Mouse (Mus musculus) gastrocnemius, postnatal 10 days (tissue): ENCODE results near the gene Csf1. TPM values are rescaled to one million over a fixed set of nuclear protein-coding genes. Genes with fewer than 3 reads are reported as not detected.
A peak's percentile ranks its signal among the peaks of the same experiment; 100 is the strongest.
"Not testable (repeated sequence)": the region's sequence is repeated elsewhere in the genome, so short reads cannot be mapped to it uniquely, and the experiment has no call there.

ENCODE experiments used
- DNase-seq: peaks from one replicate; pipeline ENCODE4 v3.0.0; 2021; ENCODE audit warnings: mixed read lengths
- total RNA-seq, 2 experiments: library from RNA; stranded (reverse); gene quantifications; 2 replicates each; pipeline ENCODE4 v1.2.3; 2021

Csf1 gene
- total RNA-seq, 2 experiments from 2014 or later: 14.2 to 21.4 TPM

DNA sequence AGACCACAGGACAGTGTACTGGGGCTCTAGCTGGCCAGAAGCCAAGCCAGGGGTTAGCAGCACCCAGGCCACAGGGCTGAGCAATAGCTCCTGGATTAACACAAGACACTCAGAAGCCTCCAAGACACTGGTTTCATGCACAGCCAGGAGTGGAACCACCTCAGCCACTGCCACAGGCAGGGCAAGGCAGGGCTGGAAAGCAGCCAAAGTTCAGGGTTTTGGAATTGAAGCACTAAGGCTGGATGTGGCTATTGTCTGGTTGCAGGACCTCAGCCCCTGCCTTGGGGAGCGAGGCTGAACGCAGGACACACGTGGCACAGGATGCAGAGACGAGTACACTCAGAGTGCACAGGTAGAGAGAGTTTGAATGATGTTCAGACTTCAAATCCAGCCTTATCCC, 10.8 kb downstream of the Csf1 start:
- no peak for DNase-seq

DNA sequence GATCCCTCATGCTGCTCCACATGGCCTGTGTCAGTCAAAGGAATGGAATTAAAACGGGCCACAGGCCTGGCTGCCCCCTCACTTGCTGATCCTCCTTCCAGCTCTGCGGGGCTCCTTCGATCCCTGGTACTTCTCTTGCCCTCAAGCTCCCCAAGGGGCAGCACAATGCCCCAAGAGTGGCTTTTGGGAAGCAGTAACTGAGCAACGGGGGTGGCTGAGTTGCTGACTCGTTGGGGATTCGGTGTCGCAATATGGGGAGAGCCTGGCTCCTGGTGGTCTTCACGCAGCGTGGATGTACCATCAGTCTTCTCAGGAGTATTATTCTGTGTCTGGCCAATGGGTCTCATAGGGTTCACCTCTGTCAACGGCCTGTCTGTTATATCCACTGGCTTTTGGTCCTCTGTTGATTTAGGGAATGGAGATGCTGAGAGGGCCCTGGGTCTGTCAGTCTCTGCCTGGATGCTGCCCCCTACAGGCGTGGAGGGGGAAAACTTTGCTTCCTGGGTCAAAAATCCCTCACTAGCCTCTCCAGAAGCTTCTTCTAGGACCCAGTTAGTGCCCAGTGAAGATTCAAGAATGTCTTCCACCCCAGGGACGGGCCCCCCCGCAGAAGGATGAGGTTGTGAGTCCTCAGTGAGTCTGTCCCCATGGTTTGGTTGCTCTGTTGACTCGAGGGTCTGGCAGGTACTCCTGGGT, 11.9 kb downstream of the Csf1 start:
- DNase-seq: no peak

DNA sequence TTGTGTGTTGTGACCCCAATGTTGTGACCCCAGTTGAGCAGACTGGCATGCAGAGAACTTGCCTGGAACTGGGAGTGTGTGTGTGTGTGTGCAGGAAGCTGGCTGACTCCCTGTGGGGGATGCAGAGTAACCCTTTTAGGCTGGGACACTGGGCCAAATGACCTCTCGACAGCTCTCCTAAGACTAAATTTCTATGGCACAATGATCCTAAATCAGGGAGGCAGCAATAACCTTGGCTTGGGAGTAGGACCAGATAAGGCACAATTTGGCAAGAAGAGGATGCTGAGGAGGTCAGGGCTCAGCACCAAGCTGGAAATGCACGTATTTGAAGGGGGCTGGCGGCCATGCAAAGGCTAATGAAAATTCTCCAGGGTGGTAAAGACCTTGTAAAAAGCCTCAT, 14.2 kb downstream of the Csf1 start:
- DNase-seq: no peak

DNA sequence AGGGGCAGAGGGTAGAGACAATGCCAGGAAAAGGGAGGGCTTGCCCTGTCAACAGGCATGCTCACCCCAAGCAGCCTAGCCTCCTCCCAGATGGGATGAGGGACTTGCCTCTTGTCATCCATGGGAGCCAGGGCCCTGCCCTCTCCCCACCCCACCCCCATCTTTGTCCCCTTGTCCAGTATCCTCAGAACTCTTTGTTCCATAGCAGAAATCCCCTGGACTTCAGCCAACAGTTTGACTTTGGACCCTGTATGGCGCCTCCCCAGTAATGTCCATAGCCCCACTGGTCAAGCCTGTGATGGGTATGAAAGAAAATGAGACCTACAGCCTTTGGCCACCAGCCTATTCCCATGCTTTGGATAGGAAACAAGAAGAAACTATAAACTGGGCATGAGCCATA, 16.6 kb downstream of the Csf1 start:
- no peak for DNase-seq

DNA sequence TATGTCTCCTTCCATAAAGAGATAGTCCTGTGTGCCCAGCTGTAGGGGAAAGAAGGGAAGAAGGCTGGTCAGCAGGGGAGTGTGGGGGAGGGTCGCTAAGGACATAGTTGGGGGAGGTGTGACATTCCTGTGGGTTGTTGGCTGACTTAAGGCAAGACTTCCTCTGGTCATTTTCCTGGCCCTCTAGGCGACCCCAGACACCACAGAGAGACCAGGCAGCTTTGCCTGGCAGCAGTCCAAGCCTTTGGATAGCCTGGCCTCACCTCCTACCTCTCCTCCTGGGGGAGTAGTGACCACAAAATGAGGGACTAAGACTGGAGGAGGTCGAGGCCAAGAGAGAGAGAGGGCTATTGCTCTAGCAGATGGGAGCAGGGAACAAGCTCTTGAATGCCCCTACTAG, 17.2 kb downstream of the Csf1 start:
- no peak for DNase-seq

DNA sequence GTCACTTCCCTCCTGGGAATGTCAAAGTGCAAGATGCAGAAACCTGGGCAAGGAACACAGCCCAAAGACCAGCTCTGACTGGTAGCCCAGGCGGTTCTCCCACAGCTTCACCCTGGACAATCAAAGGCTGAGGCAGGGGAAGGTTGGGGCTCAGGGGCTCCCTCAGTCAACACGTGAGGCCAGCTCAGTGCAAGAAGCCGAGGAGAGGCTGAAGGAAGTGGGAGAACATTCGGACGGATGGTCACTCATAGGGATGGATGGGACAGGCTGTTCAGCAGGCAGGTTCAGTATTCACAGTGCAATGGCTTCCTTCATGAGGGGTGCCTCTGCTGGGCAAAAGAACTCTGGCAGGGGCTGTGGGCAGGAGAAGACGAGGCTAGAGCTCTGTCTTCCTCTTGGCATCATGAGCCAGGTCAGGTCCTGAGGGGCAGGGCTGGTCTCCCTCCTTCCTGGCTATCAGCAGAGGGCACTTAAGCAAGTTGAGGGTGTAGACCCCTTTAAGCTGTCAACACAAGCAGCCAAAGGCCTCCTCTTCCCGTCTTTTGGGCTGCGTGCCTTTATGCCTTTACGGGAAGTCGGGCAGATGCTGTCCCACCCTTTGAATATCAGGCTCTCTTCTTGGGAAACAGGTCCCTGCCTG, 18.1 kb downstream of the Csf1 start:
- DNase-seq: no peak

DNA sequence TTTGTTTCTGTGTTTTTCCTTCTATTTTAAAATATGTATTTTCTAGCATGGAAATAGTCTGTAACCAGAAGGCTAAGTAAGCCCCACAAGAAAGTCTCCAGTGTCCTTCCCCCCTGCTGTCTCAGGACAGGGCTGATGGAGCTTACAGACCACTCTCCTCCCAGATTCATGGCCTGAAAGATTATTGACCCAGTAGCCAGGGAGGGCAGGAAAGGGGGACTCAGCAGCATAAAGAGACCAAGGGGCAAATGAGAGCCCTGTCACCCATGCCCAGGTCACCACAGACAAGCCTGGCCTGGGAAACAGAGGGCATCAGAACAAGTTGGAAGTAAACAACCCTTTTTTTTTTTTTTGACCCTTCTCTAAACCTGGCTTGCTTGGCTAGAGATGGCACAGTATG, 18.9 kb downstream of the Csf1 start:
- DNase-seq: no peak

DNA sequence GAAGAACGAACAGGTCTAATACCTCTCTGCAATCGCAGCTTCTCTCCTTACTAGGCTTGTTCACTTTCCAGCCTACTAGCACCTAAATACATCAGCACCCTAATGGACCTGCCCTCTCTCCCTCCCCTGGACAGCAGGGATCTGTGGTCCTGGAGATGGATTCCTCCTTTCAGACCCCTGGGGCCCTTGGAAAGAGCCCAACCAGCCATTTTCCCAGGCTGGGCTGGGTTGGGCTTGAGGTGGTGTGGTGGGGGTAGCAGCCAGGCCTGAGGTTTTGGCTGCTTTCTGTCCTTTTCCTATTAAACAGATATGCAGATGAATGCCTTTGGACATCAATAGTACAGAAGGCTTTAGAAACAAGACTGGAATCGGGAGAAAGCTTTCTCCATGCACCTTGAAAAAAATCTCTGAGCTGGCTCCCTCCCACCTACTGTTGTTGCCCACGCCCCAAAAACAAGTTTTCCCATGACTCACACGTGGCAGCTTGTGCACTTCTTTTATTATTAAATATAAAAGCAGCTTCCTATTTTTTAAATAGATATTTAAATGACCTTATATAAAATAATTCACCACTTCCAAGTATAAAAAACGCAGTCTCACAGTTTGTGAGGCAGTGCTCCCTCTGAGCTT, 19.6 kb downstream of the Csf1 start:
- peak; percentile 85 for DNase-seq

DNA sequence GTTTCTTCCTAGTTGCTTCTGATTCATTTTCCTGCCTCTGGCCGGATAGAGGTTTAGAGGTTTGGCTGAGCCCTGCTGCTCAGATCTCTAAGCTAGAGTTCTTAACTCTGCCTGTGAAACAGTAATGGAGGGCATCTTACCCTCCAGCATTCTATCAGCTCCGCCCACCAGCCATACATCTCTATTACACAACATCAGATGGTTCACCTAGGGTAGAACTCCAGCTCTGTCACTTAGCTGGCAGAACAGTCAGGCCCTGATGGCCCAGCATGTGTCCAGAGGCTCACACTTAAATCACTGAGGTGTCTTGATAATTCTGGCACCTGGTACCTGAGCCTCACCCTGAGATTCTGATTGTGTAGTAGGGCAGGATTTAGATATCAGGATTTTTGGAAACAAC, 20.3 kb downstream of the Csf1 start:
- no peak for DNase-seq

DNA sequence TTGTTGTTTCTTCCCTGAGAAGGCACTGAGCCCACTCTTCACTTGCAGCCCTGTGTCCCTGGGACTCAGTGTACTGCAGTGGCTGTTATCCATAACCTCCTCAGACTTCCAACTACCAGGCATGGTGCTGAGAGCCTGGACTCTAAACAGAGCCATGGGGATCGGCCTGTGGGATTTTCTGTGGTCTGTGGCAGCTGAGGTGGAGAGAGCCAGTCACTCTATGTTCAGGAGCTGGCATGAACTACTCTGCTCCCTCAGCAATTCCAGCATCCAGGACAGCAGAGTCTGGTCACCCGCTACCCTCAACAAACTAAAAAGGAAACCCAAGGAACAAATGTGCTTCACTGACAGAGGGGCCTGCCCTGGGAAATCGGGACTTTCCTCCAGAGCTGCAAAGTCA, 20.8 kb downstream of the Csf1 start:
- DNase-seq: no peak

DNA sequence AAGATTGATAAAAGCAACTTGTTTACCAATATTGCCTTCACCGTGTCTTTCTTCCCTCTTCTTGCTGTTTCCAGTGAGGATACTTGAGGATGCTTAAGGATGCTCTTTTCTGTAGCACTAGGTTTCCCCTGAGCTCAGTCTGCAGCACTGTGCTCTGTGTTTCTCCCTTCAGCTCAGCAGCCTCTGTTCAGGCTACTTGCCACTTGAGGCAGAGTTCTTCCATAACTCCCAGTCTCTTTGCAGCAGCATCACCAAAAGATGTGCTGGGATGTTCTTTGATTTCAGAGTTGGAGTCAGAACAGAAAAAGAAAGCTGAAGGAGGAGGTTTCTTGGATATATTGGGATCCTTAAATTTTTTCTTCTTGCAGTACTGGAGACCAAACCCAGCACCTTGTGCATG, 21.6 kb downstream of the Csf1 start:
- DNase-seq: no peak

DNA sequence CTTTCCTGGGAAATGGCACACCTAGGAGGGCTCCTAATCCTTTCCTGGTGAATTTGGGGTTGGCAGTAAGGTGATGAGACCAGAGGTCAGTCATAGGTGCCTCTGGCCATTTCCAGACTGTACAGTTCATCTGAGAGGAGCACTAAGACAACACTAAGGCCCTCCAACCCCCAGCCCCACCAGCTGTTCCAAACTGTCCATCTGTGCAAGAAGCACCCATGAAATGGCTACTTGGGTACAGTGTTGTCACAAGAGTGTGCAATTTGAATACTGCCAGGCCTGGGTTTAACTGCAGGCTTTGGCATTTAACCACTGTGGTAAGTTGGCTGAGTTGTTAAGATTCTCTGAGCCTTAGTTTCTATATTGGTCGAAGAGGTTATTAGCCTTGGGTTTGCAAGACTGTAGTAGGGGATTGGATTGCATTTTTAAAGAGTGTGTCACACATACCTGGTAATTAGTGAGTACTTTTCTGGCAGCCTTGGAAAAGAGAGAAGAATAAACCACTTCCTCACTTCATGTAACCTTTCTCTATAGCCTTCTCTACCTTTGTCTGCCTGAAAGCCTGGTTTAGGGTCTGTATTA, 22.6 kb downstream of the Csf1 start:
- DNase-seq: no peak

DNA sequence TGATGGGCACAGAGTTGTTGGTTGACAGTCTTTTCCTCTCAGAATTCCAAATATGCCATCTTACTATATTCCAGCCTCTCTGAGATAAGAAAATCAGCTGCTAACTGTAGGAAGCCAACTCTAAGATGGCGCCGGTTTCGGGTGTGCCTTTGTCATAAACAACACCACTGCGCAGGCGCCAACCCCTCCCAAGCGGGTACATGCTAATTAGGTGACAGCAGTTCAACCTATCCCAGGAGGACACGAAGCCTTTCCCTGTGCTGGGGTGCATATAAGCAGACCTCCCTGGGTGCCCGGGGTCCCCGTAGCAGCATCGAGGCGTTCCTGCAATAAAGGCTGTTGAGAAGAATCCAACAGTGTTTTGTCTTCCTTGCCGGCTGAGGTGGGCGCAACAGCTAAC, 24.6 kb downstream of the Csf1 start:
- not testable (repeated sequence) for DNase-seq

DNA sequence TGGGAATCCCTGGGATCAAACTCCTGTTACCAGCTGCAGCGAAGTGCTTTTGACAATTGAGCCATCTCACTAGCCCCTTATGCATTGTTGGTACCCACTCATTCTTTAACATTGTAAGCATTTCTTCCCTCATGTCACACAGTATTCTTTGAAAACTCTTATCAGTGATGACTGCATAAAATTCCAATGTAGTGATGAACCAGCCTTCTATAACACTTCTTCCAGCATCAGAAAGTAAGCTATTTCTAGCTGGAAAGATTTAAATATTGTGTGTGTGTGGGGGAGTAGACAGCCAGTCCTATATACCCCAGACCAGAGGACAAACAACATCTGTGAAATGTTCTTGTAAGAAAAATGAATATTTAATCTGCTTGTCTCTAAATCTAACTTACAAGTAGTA, 26.9 kb downstream of the Csf1 start:
- DNase-seq: no peak

DNA sequence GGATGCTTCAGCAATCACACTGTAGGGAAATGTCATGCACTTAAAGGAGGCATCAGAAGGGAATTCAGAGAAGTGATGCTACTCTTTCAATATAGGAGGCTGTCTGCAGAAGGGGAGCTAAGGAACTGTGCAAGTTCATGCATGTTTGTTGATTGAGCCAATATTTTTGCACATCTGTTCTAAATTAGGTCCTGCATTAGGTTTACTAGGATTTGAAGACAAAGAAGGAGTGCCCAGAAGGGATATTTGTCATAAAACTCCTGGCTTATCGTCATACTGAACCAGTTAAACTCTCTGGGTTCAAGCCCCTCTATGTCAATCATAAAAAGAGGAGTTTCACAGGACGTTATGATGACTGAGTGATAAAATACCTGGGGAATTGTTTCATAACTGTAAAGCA, 30.0 kb downstream of the Csf1 start:
- DNase-seq: no peak

DNA sequence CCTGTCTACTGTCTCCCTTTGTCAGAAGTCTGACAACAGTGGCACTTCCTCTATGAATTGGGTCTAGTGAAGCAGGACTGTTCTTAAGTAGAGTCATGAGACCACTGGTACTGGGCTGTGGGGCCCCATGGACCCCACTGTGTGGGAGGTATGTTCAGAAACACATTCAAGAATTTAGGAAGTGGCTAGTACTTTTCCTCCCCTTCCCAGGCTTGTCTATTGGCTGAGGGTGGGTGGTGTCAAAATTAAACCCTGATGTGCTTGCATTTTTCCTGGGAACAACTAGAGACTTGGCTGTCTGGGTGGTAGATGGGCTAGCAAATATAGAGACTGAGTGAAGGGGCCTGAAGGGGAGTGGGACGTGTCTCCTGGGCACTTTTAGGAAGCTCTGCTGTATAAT, 31.8 kb downstream of the Csf1 start:
- DNase-seq: no peak

DNA sequence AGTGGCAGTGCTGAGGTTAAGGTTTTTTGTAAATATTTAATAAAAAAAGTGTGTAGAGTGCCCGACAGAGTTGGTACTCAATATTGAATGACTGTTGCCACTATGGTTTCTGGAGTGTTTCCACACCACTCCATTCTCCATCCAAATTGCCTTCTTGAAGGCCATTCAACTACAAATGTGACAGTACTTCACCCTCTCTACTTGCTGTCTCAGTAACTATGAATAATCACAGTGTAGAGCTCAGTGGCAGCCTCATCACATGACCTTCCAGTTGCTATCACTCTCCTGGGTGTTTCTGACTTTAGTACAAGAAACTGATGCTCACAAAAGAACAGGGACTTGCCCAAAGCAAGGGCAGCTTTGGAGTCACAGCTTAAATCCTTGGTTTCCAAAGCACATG, 44.3 kb downstream of the Csf1 start:
- no peak for DNase-seq

DNA sequence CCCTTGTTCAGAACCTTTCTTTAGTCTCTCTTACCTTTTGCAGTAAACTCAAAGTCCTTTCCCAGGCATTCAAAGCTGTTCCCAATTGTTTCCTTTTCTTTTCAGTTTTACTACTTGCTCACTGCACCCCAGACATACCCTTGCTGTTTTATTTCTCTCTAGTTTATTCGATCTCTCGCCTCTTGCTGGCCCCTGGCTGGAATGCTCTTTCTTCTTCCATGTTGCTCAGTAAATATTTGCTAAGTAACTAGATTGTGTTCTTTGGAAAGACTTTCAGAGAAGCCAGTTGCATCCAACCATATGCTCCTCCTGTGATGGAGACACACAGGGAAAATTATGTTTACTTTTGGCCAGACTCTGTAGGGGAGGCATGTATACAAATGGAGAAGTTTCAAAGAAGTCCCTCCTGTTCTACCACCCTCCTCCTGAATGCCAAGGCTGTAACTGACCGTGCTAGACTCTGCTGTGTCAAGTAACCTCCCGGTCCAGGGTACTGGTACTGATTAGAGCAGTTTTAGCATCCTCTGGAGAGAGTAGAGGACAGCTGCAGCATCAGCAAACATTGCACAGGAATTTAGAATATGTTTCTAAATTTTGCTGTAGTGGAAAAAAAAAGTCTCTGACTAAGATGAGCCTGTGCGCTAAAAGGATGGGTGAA, 45.9 kb downstream of the Csf1 start:
- no peak for DNase-seq

DNA sequence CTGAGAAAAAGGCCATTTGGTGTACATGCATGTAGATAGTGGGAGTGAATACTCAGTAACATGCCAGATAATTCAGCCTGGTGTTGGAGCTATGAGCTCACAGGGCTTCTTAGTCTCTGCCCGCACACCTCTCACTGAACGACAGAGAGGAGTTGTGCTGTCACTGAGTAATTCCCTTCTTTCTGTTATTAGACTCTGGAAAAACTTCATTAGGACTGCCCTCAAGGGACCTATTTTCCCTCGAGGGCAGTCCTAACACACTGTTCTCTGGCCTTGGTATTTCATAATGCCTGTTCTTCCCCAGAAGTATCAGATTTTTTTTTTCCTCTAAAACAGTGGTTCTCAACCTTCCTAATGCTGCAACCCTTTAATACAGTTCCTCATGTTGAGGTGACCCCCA, 48.2 kb downstream of the Csf1 start:
- DNase-seq: no peak

DNA sequence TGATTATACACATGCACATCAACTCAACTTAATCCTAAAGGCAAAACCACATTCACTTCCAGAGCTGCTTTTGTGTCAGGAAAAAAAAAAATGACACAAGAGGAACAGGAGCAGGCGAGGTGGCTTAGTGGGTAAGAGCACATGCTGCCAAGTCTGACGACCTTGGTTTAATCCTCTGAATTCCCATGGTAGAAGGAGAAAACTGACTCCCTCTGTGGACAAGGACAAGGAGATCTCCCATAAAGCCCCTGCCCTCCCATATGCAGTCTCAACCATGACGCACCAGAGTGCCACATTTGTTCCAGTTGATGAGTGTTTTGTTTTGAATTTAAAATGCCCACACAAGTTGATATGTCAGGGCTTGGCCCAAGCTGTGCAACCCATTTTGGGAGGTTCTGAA, 51.1 kb downstream of the Csf1 start:
- DNase-seq: no peak

DNA sequence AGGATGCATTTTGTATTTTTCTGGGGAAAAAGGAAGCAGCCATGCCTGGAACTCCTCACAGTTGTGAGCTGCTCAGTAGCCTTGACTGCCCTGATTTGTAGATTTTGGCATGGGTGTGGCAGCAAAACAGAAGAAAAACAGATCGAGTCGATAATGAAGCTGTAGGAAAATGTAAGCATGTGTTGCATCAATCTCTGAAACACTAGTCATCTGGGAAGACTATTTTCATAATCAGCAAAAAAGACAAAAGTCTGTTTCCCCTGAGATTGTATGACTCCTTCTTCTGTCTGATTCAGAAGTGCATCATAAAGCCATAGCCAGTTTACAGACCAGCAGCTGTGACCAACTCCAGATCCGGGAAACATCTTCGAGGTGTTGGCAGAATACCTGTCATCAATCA, 53.0 kb downstream of the Csf1 start:
- no peak for DNase-seq

DNA sequence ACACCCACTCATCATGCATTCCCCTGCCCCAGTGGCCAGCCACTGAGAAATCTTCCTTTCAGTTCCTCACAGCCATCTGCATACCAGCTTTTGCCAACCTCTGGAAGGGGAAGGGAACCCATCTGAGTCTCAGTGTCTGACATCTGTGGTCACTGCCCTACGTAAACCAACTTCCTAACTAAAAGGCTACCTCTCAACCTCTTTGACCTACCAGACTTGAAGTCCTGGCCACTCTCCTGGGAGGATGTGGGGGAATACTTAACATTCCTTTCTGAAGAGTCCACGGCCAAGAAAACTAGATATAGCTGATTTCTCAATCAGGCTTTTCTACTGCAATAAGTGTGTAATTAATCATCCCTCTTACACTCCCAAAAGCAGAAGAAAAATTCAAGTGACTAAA, 54.1 kb downstream of the Csf1 start:
- no peak for DNase-seq

DNA sequence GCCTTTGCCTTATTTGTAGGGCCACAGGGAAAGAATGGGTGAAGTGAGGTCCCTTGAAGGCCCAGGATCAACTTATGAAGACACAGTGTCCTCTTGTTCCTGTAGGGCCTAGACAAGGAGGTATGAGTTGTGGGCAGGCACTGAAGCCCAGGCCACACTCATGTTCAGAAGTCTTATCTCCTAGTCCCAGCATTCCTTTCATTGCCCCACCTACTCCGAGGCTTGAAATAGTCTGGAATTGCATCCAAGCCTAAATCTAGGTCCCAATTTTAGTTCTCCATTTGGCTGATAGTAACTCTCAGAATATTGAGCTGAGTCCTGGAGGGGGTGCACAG, 55.9 kb downstream of the Csf1 start:
- DNase-seq: no peak
